Mouse (Mus musculus) embryonic fibroblast, embryonic 13.5 days (primary cell): ENCODE data around the gene Tspan32. TPM values are rescaled to one million over a fixed set of nuclear protein-coding genes. Genes with fewer than 3 reads are reported as not detected.

Experiments used
- H3K27ac ChIP-seq: 2 replicates; pipeline ENCODE4 v1.5.1; 2012; ENCODE audit warnings: low read length, control low read depth, inconsistent platforms; ENCODE audit not compliant: insufficient read depth
- H3K4me1 ChIP-seq: 2 replicates; pipeline ENCODE4 v1.6.1; 2011; ENCODE audit warnings: low read length; ENCODE audit not compliant: control insufficient read depth, insufficient read depth
- H3K4me3 ChIP-seq: 2 replicates; pipeline ENCODE4 v1.5.1; 2011; ENCODE audit warnings: mild to moderate bottlenecking, control low read depth, low read length; ENCODE audit not compliant: insufficient read depth
- CTCF ChIP-seq: IDR thresholded peaks from 2 replicates; pipeline ENCODE4 v1.5.1; 2011; ENCODE audit warnings: mild to moderate bottlenecking, control low read depth, low read length, moderate library complexity, borderline replicate concordance; ENCODE audit not compliant: insufficient read depth
- POLR2A ChIP-seq: IDR thresholded peaks from 2 replicates; pipeline ENCODE4 v1.6.1; 2011; ENCODE audit warnings: low read depth, mild to moderate bottlenecking, control low read depth, low read length, moderate library complexity
- polyA plus RNA-seq: library from polyadenylated mRNA; stranded (reverse); fragments of >200 nt; gene quantifications from 2 replicates; pipeline ENCODE4 v1.2.4, GENCODE M21; 2011; ENCODE audit warnings: low read depth; ENCODE audit not compliant: missing spikeins, insufficient read length

Tspan32 gene
- polyA plus RNA-seq, 1 experiment: not detected

- H3K27ac ChIP-seq: no peak overlapping the region
- H3K4me3 ChIP-seq: no peak overlapping the region
- TF ChIP-seq POLR2A: no peak
- TF ChIP-seq CTCF: no peak
- H3K4me1 ChIP-seq: peaks cover 9% of the 10 kb centered on the region; the same call in 1 of the 2 replicates
These were observed 36.4 kb downstream of the Tspan32 start for GRCm38 (mm10) chr7:143041138-143041822.

GRCm38 (mm10) chr7:143042089-143042488 is 37.2 kb downstream of the Tspan32 start:
- Histone ChIP-seq H3K4me3 (no peak overlapping the region), H3K4me1 (peaks cover 9% of the 10 kb centered on the region; the same call in 1 of the 2 replicates), H3K27ac (no peak overlapping the region)
- TF ChIP-seq CTCF: no peak
- TF ChIP-seq POLR2A: no peak

GRCm38 (mm10) chr7:143042897-143043300 is 38.1 kb downstream of the Tspan32 start:
- TF ChIP-seq CTCF: no peak
- no peak for TF ChIP-seq POLR2A
- H3K27ac ChIP-seq: no peak overlapping the region
- H3K4me3 ChIP-seq: no peak overlapping the region
- peaks cover 9% of the 10 kb centered on the region; the same call in 1 of the 2 replicates for H3K4me1 ChIP-seq

- H3K4me1 ChIP-seq: peaks cover 4% of the 10 kb centered on the region; the same call in 1 of the 2 replicates
- H3K27ac ChIP-seq: no peak overlapping the region
- no peak for TF ChIP-seq CTCF
- TF ChIP-seq POLR2A: no peak
- no peak overlapping the region for H3K4me3 ChIP-seq
These were observed 39.4 kb downstream of the Tspan32 start for GRCm38 (mm10) chr7:143044049-143044825.

- TF ChIP-seq CTCF (no peak), POLR2A (no peak)
- H3K4me1 ChIP-seq: peaks cover 4% of the 10 kb centered on the region; the same call in 1 of the 2 replicates
- no peak overlapping the region for H3K4me3 ChIP-seq
- H3K27ac ChIP-seq: no peak overlapping the region
These were observed 40.0 kb downstream of the Tspan32 start for GRCm38 (mm10) chr7:143044826-143045206.

- TF ChIP-seq CTCF (no peak), POLR2A (no peak)
- peaks cover under 1% of the 10 kb centered on the region; the same call in 1 of the 2 replicates for H3K4me1 ChIP-seq
- no peak overlapping the region for H3K27ac ChIP-seq
- H3K4me3 ChIP-seq: no peak overlapping the region
These were observed 41.5 kb downstream of the Tspan32 start for GRCm38 (mm10) chr7:143046358-143046757.

- TF ChIP-seq CTCF: no peak
- no peak for TF ChIP-seq POLR2A
These were observed 44.5 kb downstream of the Tspan32 start for GRCm38 (mm10) chr7:143049331-143049730.

GRCm38 (mm10) chr7:143049841-143050816 is 45.3 kb downstream of the Tspan32 start:
- H3K4me1 ChIP-seq: no peaks in the 10 kb centered on the region
- no peak overlapping the region for H3K27ac ChIP-seq
- TF ChIP-seq CTCF: no peak
- no peak for TF ChIP-seq POLR2A

More at GRCm38 (mm10) chr7:143049331-143049730, 44.5 kb downstream of the Tspan32 start:
- Histone ChIP-seq H3K4me3 (no peak overlapping the region), H3K27ac (no peak overlapping the region), H3K4me1 (no peaks in the 10 kb centered on the region)

GRCm38 (mm10) chr7:143051316-143051715 is 46.5 kb downstream of the Tspan32 start:
- Histone ChIP-seq H3K27ac (no peak overlapping the region), H3K4me1 (no peaks in the 10 kb centered on the region), H3K4me3 (no peak overlapping the region)
- TF ChIP-seq CTCF: no peak
- no peak for TF ChIP-seq POLR2A

More at GRCm38 (mm10) chr7:143049841-143050816, 45.3 kb downstream of the Tspan32 start:
- H3K4me3 ChIP-seq: no peak overlapping the region

GRCm38 (mm10) chr7:143052626-143053007 is 47.8 kb downstream of the Tspan32 start, which contains the start of gene Cd81:
TSS of gene Cd81 (plus strand) at chr7:143052739.
- H3K4me1 ChIP-seq: peaks cover 7% of the 10 kb centered on the region

More at GRCm38 (mm10) chr7:143052626-143053007, 47.8 kb downstream of the Tspan32 start, which contains the start of gene Cd81:
- peak within 1 kb of the TSS; percentile 77 for H3K27ac ChIP-seq
- TF ChIP-seq POLR2A (peak; percentile 98), CTCF (no peak)
- peak within 1 kb of the TSS; percentile 91 for H3K4me3 ChIP-seq
